Mouse (Mus musculus) liver, embryonic 15.5 days (tissue): ENCODE measurements around the gene Slc9a8. TPM values are rescaled to one million over a fixed set of nuclear protein-coding genes. Genes with fewer than 3 reads are reported as not detected.
A peak's percentile ranks its signal among the peaks of the same experiment; 100 is the strongest.

ENCODE experiments used
- ATAC-seq: fragments of 200-750 bp; cut with Nextera tagmentation; 2 replicates; pipeline ENCODE4 v1.8.0; 2017; ENCODE audit warnings: moderate number of reproducible peaks, mild to moderate bottlenecking, moderate library complexity; ENCODE audit not compliant: insufficient read depth
- H3K27ac ChIP-seq: fragments of 300-500 bp; sonication (generic); replicated peaks from 2 replicates; pipeline ENCODE4 v1.5.1; 2015; ENCODE audit warnings: mild to moderate bottlenecking, inconsistent platforms
- H3K27me3 ChIP-seq: fragments of 300-500 bp; sonication (generic); 2 replicates; pipeline ENCODE4 v1.6.1; 2015; ENCODE audit warnings: mild to moderate bottlenecking, inconsistent platforms
- H3K36me3 ChIP-seq: fragments of 300-500 bp; sonication (generic); replicated peaks from 2 replicates; pipeline ENCODE4 v1.6.1; 2015; ENCODE audit warnings: moderate library complexity, mild to moderate bottlenecking, inconsistent platforms
- H3K4me1 ChIP-seq: fragments of 300-500 bp; sonication (generic); replicated peaks from 2 replicates; pipeline ENCODE4 v1.6.1; 2015; ENCODE audit warnings: inconsistent platforms
- H3K4me2 ChIP-seq: fragments of 300-500 bp; sonication (generic); 2 replicates; pipeline ENCODE4 v1.6.1; 2015; ENCODE audit warnings: moderate library complexity, mild to moderate bottlenecking, inconsistent platforms
- H3K4me3 ChIP-seq: fragments of 300-500 bp; sonication (generic); replicated peaks from 2 replicates; pipeline ENCODE4 v1.5.1; 2015; ENCODE audit warnings: mild to moderate bottlenecking, inconsistent platforms
- H3K9ac ChIP-seq: fragments of 300-500 bp; sonication (generic); 2 replicates; pipeline ENCODE4 v1.6.1; 2015; ENCODE audit warnings: moderate library complexity, mild to moderate bottlenecking, inconsistent platforms
- H3K9me3 ChIP-seq: fragments of 300-500 bp; sonication (generic); replicated peaks from 2 replicates; pipeline ENCODE4 v1.6.1; 2016; ENCODE audit warnings: inconsistent platforms
- WGBS: fragments of 180-500 bp; shearing (Covaris S2); methylation state at CpG from one replicate; pipeline ENCODE4 v1.1.7; 2015; ENCODE audit warnings: mixed read lengths; ENCODE audit not compliant: insufficient replicate concordance; 5-methylcytosine and 5-hydroxymethylcytosine counted together
- polyA plus RNA-seq: library from polyadenylated mRNA; unstranded; fragments of >200 nt; fragmentation: Nextera tagmentation; extraction: Ambion mirVana; gene quantifications from 2 replicates; pipeline ENCODE4 v1.2.1, GENCODE M21; 2015

Gene Slc9a8
- polyA plus RNA-seq, 1 experiment from 2014 or later: 12.7 TPM

DNA sequence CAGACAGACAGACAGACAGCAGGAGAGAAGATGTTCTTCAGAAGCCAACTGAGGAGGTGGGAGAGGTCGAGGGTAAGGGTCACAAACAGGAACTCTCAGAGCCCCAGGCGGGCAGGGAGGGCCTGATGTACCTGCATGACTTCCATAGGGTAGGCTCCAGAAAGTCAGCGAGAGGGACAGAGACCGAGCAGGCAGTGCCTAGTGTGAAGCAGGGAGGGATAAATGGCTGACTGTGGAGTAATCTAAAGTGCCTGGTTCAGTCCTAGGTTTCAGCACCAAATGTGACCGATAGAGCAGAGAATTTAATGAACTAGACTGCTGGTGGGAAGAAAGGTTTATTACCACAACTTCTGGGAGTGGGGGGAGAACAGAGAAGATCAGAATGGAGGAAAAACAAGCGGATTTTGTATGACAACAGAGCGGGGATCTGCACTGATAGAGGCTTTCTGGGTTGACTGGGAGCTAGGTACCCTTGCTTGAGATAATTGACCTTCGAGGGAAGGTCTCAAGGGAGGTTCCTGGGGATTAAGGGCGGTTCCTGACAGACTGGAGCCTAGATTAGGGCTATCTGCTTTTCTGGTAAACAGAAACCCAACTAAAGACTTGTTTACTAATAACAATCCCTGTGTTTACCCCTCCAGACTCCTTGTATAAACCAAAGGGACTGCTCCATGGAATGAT is 9.4 kb downstream of the Slc9a8 start:
- H3K9ac ChIP-seq: peak overlapping the region; percentile 30
- ATAC-seq: peak; percentile 94
- peak overlapping the region; percentile 47 for H3K4me2 ChIP-seq

DNA sequence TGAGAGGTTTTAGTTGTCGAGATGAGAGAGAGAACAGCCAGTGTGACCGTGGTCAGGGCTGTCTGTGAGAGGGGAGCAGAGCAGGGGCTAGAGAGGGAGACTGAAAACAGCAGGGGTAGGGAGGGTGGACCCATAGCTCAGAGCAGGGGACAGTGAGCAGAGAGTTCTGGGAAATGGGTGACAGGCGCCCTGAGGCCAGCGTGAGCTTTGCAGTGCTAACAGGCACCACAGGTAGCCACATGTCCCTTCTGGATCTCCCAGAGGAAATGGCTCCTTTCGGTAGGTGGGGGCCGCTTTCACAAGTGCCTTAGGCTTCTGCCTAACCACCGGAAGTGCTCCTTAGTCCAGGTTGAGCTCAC is 9.9 kb downstream of the Slc9a8 start:
- Histone ChIP-seq H3K9me3 (no peaks in the 10 kb centered on the region), H3K27me3 (no peaks in the 10 kb centered on the region), H3K27ac (peak overlapping the region; percentile 95), H3K4me2 (peak overlapping the region; percentile 47), H3K9ac (peak overlapping the region; percentile 30), H3K4me1 (peaks cover 43% of the 10 kb centered on the region), H3K4me3 (no peak overlapping the region), H3K36me3 (peaks cover 75% of the 10 kb centered on the region)
- peak; percentile 72 for ATAC-seq
- 66% methylated on average over 7 of the region's 7 CpGs for WGBS

More for the DNA sequence above, 9.4 kb downstream of the Slc9a8 start:
- Histone ChIP-seq H3K4me1 (peaks cover 48% of the 10 kb centered on the region), H3K9me3 (no peaks in the 10 kb centered on the region), H3K27me3 (no peaks in the 10 kb centered on the region), H3K27ac (peak overlapping the region; percentile 95), H3K4me3 (no peak overlapping the region), H3K36me3 (peaks cover 75% of the 10 kb centered on the region)
- 54% methylated on average over 9 of the region's 9 CpGs for WGBS

DNA sequence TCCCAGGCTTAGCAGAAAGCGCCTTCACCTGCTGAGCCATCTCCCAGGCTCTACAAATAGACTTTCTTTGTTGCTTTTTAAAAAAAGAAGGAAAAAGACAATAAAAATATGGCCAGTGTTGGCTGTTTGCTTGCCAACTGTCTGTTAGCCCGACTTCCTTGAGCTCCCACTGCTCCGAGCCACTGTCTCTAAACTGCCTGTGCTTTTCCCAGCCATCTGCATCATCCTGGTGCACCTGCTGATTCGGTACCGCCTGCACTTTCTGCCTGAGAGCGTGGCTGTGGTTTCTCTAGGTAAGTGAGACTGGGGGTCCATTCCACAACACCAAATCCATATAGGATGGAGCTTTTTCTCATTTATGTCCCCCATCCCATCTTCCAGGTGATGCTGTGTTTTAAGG is 13.1 kb downstream of the Slc9a8 start:
- WGBS: 87% methylated on average over 6 of the region's 6 CpGs
- H3K36me3 ChIP-seq: peaks cover 77% of the 10 kb centered on the region
- ATAC-seq: no peak

DNA sequence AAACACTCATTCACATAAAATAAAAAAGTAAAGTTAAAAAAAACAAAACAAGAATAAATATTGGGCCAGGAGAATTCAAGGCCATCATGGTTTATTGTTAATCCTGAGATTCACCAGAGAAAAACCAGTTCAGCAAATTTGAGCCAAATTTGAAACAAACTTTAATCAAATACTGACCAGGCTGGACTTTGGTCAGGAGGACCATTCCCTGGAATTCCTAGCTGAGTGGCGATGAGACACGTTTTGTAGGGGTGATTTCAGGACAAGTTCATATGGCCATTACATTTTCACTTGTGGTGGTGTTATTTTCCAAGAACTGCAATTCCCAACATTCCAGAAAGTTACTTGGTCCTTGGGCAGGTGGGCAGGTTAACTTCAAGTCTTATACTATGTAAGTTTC is 14.1 kb downstream of the Slc9a8 start:
- Histone ChIP-seq H3K36me3 (peaks cover 85% of the 10 kb centered on the region), H3K9me3 (no peaks in the 10 kb centered on the region)

More for the DNA sequence above, 13.1 kb downstream of the Slc9a8 start:
- Histone ChIP-seq H3K9me3 (no peaks in the 10 kb centered on the region), H3K9ac (no peak overlapping the region), H3K4me3 (no peak overlapping the region), H3K27ac (no peak overlapping the region), H3K4me2 (no peak overlapping the region), H3K27me3 (no peaks in the 10 kb centered on the region), H3K4me1 (peaks cover 24% of the 10 kb centered on the region)

DNA sequence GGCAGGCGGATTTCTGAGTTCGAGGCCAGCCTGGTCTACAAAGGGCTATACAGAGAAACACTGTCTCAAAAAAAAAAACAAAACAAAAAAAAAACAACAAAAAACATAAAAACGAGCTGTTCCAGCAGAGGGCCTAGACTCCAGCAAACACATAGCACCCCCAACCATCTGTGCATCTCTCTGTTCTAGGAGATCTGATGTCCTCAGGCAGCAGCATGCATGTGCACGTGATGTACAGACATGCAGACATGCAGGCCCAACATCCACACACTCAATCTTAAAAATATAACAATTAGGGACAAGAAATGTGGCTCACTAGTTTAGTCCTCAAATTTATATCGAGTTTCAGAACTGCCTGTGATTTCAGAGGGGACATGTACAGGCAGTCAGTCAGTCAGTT is 14.9 kb downstream of the Slc9a8 start:
- H3K9me3 ChIP-seq: no peaks in the 10 kb centered on the region
- no peak for ATAC-seq
- no peak overlapping the region for H3K9ac ChIP-seq
- H3K4me1 ChIP-seq: peaks cover 8% of the 10 kb centered on the region
- 68% methylated on average over 5 of the region's 5 CpGs for WGBS
- H3K36me3 ChIP-seq: peaks cover 91% of the 10 kb centered on the region
- no peak overlapping the region for H3K4me3 ChIP-seq
- no peak overlapping the region for H3K27ac ChIP-seq
- no peaks in the 10 kb centered on the region for H3K27me3 ChIP-seq
- no peak overlapping the region for H3K4me2 ChIP-seq

More for the DNA sequence above, 14.1 kb downstream of the Slc9a8 start:
- Histone ChIP-seq H3K4me1 (peaks cover 15% of the 10 kb centered on the region), H3K27ac (no peak overlapping the region), H3K27me3 (no peaks in the 10 kb centered on the region), H3K4me2 (no peak overlapping the region), H3K4me3 (no peak overlapping the region), H3K9ac (no peak overlapping the region)
- no peak for ATAC-seq
- 79% methylated on average over 2 of the region's 2 CpGs for WGBS

DNA sequence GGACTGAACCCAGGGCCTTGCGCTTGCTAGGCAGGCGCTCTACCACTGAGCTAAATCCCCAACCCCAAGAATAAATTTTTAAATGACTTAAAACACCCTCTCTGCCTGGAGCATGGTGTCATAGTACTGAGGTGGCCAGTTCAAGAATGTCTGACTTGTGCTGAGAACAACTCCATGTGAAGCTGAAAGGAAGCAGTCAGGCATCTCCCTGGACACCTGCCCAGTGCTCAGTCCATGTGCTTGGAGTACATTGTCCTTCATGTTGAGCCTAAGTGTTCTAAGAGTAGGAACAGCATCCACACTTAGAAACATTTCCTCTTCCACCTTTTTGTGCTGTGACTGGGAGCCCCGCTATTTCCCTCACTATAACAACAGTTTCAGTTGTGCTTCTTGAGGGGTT is 17.9 kb downstream of the Slc9a8 start:
- Histone ChIP-seq H3K4me3 (no peak overlapping the region), H3K4me1 (no peaks in the 10 kb centered on the region), H3K27me3 (no peaks in the 10 kb centered on the region), H3K9me3 (no peaks in the 10 kb centered on the region), H3K36me3 (peaks cover 96% of the 10 kb centered on the region), H3K4me2 (no peak overlapping the region), H3K27ac (no peak overlapping the region), H3K9ac (no peak overlapping the region)
- ATAC-seq: no peak
- 89% methylated on average over 3 of the region's 3 CpGs for WGBS

DNA sequence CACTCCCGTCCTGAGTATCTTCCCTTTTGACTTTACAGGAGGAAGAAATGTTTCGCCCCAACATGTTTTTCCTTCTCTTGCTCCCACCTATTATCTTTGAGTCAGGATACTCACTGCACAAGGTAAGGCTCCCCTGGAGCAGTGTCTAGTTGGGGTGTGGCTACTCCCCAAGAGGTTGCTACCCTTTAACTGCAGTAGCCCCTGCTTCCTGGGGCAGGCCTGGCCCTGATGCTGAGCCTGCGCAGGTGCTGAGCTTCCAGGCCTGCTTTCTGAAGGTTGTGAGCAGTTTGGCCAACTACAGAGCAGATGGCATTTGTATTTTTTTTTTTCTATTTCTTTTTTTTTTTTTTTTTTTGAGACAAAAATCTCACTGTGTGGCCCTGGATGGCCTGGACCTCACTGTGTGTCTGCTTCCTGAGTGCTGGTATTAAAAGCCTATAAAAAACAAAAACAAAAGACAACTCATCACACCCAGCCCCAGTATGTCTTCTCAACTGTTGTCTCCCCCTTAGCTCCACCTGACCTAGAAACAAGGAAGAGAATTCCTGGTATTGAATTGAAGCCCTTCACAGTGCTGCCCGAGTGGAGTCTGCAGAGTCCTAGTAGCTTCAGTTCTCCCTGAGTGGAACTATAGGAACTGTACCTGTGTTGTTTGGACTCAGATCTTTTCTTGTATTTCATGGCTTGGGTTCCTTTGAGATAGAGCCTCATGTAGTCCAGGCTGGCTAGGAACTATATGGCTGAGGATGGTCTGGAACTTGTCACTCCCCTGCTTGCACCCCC is 22.1 kb downstream of the Slc9a8 start:
- no peak overlapping the region for H3K4me2 ChIP-seq
- no peak overlapping the region for H3K4me3 ChIP-seq
- no peak overlapping the region for H3K27ac ChIP-seq
- H3K36me3 ChIP-seq: peaks cover 90% of the 10 kb centered on the region
- WGBS: 90% methylated on average over 4 of the region's 4 CpGs
- peaks cover 38% of the 10 kb centered on the region for H3K4me1 ChIP-seq
- H3K27me3 ChIP-seq: no peaks in the 10 kb centered on the region
- H3K9ac ChIP-seq: no peak overlapping the region
- no peak for ATAC-seq
- H3K9me3 ChIP-seq: no peaks in the 10 kb centered on the region

DNA sequence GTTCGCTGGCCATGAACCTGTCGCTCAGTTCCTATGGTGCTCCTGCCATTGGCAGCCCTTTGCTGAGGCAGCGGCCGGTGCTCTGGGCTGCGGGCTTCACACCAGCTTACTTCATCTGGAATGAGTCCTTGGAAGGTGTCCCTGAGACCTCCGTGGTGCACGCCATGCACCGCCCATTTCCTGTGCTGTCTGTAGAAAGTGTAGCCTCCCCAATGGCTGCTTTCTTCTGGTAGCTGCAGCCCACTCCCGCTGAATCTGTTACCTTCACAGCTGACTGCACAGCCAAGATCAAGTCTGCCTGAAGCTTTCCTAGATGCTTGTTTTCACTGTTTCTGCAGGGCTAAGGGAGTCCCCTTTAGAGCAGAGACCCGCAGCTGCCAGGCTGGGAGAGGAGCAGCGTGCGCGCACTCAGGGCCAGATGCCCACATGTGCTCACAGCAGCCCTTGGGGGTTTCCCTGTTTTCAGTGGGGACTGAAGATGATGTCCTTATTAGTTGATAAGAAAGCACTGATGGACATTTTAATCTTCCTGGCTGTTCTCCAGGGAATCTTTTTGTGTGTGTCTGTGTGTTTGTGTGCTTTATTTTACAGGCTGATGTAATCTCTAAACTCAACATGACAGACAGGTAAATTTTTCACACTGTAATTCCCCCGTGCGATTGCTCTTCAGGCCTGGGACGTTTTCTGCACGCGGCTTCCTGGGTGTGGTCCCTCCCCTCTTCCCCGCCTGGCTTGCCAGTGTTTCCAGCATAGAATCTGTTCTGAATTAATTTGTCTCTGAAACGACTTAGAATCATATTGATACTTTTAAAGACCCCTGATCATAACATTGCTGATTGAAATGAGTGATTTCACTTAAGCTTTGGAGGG is 24.6 kb downstream of the Slc9a8 start:
- Histone ChIP-seq H3K9ac (0 out of 2 replicates have a peak overlapping the region, but pooled peaks have one; percentile 6), H3K27me3 (no peaks in the 10 kb centered on the region), H3K4me1 (peaks cover 47% of the 10 kb centered on the region), H3K36me3 (peaks cover 90% of the 10 kb centered on the region), H3K4me3 (no peak overlapping the region), H3K9me3 (no peaks in the 10 kb centered on the region), H3K4me2 (peak overlapping the region; percentile 1), H3K27ac (peak overlapping the region; percentile 89)
- 70% methylated on average over 20 of the region's 20 CpGs for WGBS
- ATAC-seq: no peak

DNA sequence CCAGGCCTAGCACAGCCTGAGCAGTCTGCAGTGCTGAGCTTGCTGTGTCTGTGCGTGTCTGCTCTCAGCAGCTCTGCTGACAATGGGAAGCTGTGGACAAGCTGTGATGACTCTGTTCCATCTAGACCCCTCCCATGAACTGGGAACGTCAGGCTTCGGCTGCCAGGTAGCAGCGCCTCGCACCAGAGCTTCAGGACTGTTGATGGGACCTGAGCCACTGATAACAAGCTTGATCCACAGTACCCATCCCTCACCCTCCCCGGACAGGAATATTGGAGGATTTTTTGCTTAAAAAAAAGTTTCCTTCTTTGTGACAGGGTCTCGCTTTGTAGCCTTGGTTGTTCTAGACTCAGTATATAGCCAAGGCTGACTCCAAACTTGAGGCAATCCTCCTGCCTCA is 25.7 kb downstream of the Slc9a8 start:
- ATAC-seq: peak; percentile 83
- no peak overlapping the region for H3K4me3 ChIP-seq
- no peaks in the 10 kb centered on the region for H3K27me3 ChIP-seq
- H3K36me3 ChIP-seq: peaks cover 87% of the 10 kb centered on the region
- H3K27ac ChIP-seq: peak overlapping the region; percentile 89
- H3K4me1 ChIP-seq: peaks cover 47% of the 10 kb centered on the region
- WGBS: 53% methylated on average over 7 of the region's 7 CpGs
- no peaks in the 10 kb centered on the region for H3K9me3 ChIP-seq
- peak overlapping the region; percentile 52 for H3K4me2 ChIP-seq
- H3K9ac ChIP-seq: peak overlapping the region; percentile 6

DNA sequence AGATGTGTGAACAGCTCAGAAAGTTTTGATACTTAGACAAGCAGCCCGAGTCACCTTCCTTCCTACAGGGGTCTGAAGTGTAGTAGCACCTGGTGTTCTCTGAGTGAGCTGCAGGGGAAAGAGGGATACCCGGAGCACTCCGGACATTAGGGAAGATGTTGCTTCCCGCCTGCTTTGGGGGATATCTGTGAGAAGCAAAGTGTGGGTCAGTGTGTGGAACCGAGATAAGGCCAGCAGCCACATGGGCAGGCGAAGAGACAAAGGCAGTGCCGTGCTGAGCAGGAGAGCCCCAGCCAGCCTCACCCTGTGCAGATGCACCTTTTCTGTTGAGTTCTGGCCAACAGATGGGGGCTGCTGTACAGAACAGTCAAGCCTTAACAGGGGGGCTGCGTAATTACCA is 26.1 kb downstream of the Slc9a8 start:
- H3K4me1 ChIP-seq: peaks cover 47% of the 10 kb centered on the region
- H3K27ac ChIP-seq: peak overlapping the region; percentile 89
- H3K9ac ChIP-seq: peak overlapping the region; percentile 42
- H3K9me3 ChIP-seq: no peaks in the 10 kb centered on the region
- H3K4me3 ChIP-seq: peak overlapping the region; percentile 3; the same call in 1 of the 2 replicates
- H3K27me3 ChIP-seq: no peaks in the 10 kb centered on the region
- WGBS: 39% methylated on average over 8 of the region's 8 CpGs
- H3K4me2 ChIP-seq: peak overlapping the region; percentile 52
- peaks cover 87% of the 10 kb centered on the region for H3K36me3 ChIP-seq
- ATAC-seq: peak; percentile 99
